Mouse (Mus musculus) embryonic facial prominence, embryonic 14.5 days (tissue): Measurements from ENCODE around the gene Sars2. TPM values are rescaled to one million over a fixed set of nuclear protein-coding genes. Genes with fewer than 3 reads are reported as not detected.

Experiments
- ATAC-seq: fragments of 200-750 bp; cut with Nextera tagmentation; 2 replicates; pipeline ENCODE4 v1.8.0; 2017; ENCODE audit warnings: low read depth, moderate number of reproducible peaks, moderate TSS enrichment
- DNase-seq: peaks from one replicate; pipeline ENCODE4 v3.0.0-alpha.2; 2015; ENCODE audit warnings: low spot score
- H3K27ac ChIP-seq: fragments of 300-500 bp; sonication (generic); replicated peaks from 2 replicates; pipeline ENCODE4 v1.5.1; 2014; ENCODE audit warnings: low read depth, mild to moderate bottlenecking, low read length, moderate library complexity
- H3K27me3 ChIP-seq: fragments of 300-500 bp; sonication (generic); replicated peaks from 2 replicates; pipeline ENCODE4 v1.6.1; 2014; ENCODE audit warnings: low read length; ENCODE audit not compliant: control insufficient read depth, insufficient read depth
- H3K36me3 ChIP-seq: fragments of 300-500 bp; sonication (generic); 2 replicates; pipeline ENCODE4 v1.6.1; 2014; ENCODE audit warnings: low read length, mixed read lengths; ENCODE audit not compliant: control insufficient read depth, insufficient read depth
- H3K4me1 ChIP-seq: fragments of 300-500 bp; sonication (generic); 2 replicates; pipeline ENCODE4 v1.6.1; 2014; ENCODE audit warnings: antibody characterized with exemption, low read length; ENCODE audit not compliant: control insufficient read depth, insufficient read depth
- H3K4me2 ChIP-seq: fragments of 300-500 bp; sonication (generic); 2 replicates; pipeline ENCODE4 v1.6.1; 2014; ENCODE audit warnings: low read depth, mild to moderate bottlenecking, low read length, moderate library complexity, mixed read lengths
- H3K4me3 ChIP-seq: fragments of 300-500 bp; sonication (generic); 2 replicates; pipeline ENCODE4 v1.5.1; 2014; ENCODE audit warnings: low read depth, mild to moderate bottlenecking, low read length
- H3K9ac ChIP-seq: fragments of 300-500 bp; sonication (generic); 2 replicates; pipeline ENCODE4 v1.6.1; 2014; ENCODE audit warnings: low read depth, mild to moderate bottlenecking, low read length, moderate library complexity, mixed read lengths
- H3K9me3 ChIP-seq: fragments of 300-500 bp; sonication (generic); 2 replicates; pipeline ENCODE4 v1.6.1; 2016; ENCODE audit warnings: low read length; ENCODE audit not compliant: control insufficient read depth
- WGBS: fragments of 180-500 bp; shearing (Covaris S2); extraction: QIAGEN DNeasy Blood & Tissue Kit; methylation state at CpG from one replicate; pipeline ENCODE4 v1.1.7; 2014; 5-methylcytosine and 5-hydroxymethylcytosine counted together
- polyA plus RNA-seq: library from polyadenylated mRNA; unstranded; fragments of >200 nt; fragmentation: Nextera tagmentation; extraction: Ambion mirVana; gene quantifications from 2 replicates; pipeline ENCODE4 v1.2.1, GENCODE M21; 2014

Gene Sars2
- polyA plus RNA-seq, 1 experiment from 2014 or later: 20.5 TPM

- Histone ChIP-seq H3K9me3 (no peaks in the 10 kb centered on the region), H3K27ac (no peak overlapping the region), H3K36me3 (peaks cover 34% of the 10 kb centered on the region), H3K27me3 (no peaks in the 10 kb centered on the region), H3K4me1 (peaks cover under 1% of the 10 kb centered on the region), H3K4me2 (no peak overlapping the region), H3K4me3 (no peak overlapping the region), H3K9ac (no peak overlapping the region)
- no peak for ATAC-seq
- DNase-seq: peak; percentile 69
- WGBS: 77% methylated on average over 7 of the region's 7 CpGs
Observed at GRCm38 (mm10) chr7:28775129-28775528, 33.3 kb downstream of the Sars2 start.

DNA sequence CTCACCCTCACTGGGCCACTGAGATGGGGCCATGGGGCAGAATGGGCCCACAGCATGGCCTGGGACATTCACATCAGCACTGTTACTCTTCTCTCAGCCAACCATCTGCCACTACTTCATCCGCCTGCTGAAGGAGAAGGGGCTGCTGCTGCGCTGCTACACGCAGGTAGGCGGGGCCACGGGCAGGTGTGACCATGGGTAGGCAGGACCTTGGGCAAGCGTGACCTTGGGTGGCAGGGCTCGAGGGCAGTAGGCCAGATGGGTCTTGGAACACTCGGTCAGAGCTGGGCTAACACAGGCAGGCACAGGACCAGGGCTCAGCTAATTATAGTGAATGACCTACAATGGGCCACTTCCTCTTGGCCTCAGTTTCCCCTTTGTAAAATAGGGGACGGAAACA lies 37.0 kb downstream of the Sars2 start:
- no peak overlapping the region for H3K27ac ChIP-seq
- DNase-seq: no peak
- no peaks in the 10 kb centered on the region for H3K9me3 ChIP-seq
- 84% methylated on average over 9 of the region's 9 CpGs for WGBS
- H3K4me1 ChIP-seq: peaks cover 4% of the 10 kb centered on the region
- no peak overlapping the region for H3K4me3 ChIP-seq
- H3K9ac ChIP-seq: no peak overlapping the region
- ATAC-seq: no peak
- H3K4me2 ChIP-seq: no peak overlapping the region
- no peaks in the 10 kb centered on the region for H3K27me3 ChIP-seq
- H3K36me3 ChIP-seq: peaks cover 34% of the 10 kb centered on the region

DNA sequence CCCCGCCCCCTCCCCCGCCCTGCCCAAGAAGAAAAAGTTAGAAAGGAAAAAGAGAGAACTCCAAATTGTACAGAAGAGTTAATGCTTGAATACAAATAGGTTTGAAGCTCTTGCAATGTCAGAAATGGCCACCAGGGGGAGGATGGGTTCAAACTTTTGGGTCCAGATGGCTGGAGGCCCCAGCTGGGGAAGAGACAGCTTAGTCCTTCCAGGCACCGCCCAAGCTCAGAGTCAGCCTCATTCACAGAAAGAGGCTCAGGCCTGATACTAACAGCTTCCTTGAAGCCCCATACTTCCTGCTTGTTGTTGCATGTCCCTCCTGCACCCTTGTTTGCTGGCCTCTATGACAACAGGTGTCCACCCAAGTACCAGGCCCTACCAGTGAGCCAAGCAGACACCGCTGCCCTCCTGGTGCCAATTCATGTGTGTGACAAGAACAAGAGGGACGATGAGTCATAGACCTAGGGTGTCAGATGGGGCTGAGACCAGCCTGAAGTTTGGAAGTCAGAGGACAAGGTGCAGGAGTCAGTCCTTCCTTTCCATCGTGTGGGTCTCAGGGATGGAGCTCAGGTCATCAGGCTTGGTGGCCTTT lies 38.4 kb downstream of the Sars2 start:
- Histone ChIP-seq H3K9me3 (no peaks in the 10 kb centered on the region), H3K4me2 (no peak overlapping the region), H3K4me1 (peaks cover 4% of the 10 kb centered on the region), H3K4me3 (no peak overlapping the region), H3K27ac (peak overlapping the region; percentile 67; the same call in 1 of the 2 replicates), H3K36me3 (peaks cover 32% of the 10 kb centered on the region; the same call in 1 of the 2 replicates), H3K27me3 (no peaks in the 10 kb centered on the region), H3K9ac (0 out of 2 replicates have a peak overlapping the region, but pooled peaks have one; percentile 45)
- ATAC-seq (peak; percentile 73), DNase-seq (peak; percentile 96)
- 43% methylated on average over 6 of the region's 6 CpGs for WGBS

- no peak overlapping the region for H3K4me2 ChIP-seq
- H3K9me3 ChIP-seq: no peaks in the 10 kb centered on the region
- no peak for ATAC-seq
- H3K27me3 ChIP-seq: no peaks in the 10 kb centered on the region
- no peak for DNase-seq
- 67% methylated on average over 7 of the region's 7 CpGs for WGBS
- no peak overlapping the region for H3K9ac ChIP-seq
- peaks cover 4% of the 10 kb centered on the region for H3K4me1 ChIP-seq
- H3K4me3 ChIP-seq: no peak overlapping the region
- no peak overlapping the region for H3K27ac ChIP-seq
- peaks cover 32% of the 10 kb centered on the region; the same call in 1 of the 2 replicates for H3K36me3 ChIP-seq
Observed at GRCm38 (mm10) chr7:28780857-28781256, 39.1 kb downstream of the Sars2 start.

DNA sequence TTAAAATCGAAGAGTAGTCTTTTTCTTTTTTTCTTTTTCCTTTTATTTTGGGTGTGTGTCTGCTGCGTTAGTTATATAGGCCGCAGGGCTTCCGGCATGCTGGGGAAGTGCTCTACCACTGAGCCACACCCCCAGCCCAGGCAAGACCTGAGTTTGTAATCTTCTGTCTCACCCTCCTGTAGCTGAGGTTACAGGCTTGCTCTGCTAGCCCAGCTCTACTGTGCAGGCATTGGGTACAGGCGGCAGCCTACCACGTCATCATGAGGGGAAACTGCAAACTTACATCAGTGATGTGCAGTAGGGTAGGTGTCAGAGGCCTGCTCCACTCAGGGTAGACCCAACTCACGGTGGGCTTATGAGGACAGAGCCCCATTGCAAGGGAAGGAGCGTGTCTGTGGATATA lies 39.5 kb downstream of the Sars2 start:
- ATAC-seq: no peak
- Histone ChIP-seq H3K36me3 (peaks cover 33% of the 10 kb centered on the region; the same call in 1 of the 2 replicates), H3K9ac (no peak overlapping the region), H3K4me1 (peaks cover 4% of the 10 kb centered on the region), H3K27me3 (no peaks in the 10 kb centered on the region), H3K4me3 (no peak overlapping the region), H3K27ac (no peak overlapping the region), H3K9me3 (no peaks in the 10 kb centered on the region), H3K4me2 (no peak overlapping the region)
- WGBS: 87% methylated on average over 8 of the region's 8 CpGs
- no peak for DNase-seq

GRCm38 (mm10) chr7:28785161-28785560 lies 43.4 kb downstream of the Sars2 start:
- H3K27me3 ChIP-seq: no peaks in the 10 kb centered on the region
- peaks cover 18% of the 10 kb centered on the region for H3K4me1 ChIP-seq
- H3K36me3 ChIP-seq: peaks cover 31% of the 10 kb centered on the region; the same call in 1 of the 2 replicates
- no peak for ATAC-seq
- no peak overlapping the region for H3K4me2 ChIP-seq
- WGBS: 77% methylated on average over 5 of the region's 5 CpGs
- no peaks in the 10 kb centered on the region for H3K9me3 ChIP-seq
- DNase-seq: no peak
- no peak overlapping the region for H3K27ac ChIP-seq
- no peak overlapping the region for H3K9ac ChIP-seq
- H3K4me3 ChIP-seq: no peak overlapping the region

DNA sequence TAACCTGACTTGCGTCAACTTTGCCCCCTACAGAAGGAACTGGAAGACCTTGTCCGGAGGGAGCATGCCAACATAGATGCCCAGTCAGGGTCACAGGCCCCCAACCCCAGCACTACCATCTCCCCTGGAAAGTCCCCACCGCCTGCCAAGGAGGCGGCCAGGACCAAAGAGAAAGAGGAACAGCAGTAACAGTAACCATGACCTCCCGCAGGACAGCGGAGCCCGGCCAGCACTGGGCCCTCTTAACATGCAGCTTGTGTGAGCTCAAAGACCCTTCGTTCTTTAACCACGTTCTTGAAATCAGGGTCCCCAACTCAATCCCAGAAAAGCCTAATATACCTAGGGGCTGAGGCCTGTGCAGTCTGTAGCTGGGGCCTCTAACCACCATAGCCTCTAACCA lies 46.1 kb downstream of the Sars2 start:
- Histone ChIP-seq H3K36me3 (peaks cover 31% of the 10 kb centered on the region; the same call in 1 of the 2 replicates), H3K27me3 (no peaks in the 10 kb centered on the region), H3K9me3 (no peaks in the 10 kb centered on the region), H3K4me2 (no peak overlapping the region), H3K4me1 (peaks cover 18% of the 10 kb centered on the region), H3K27ac (no peak overlapping the region), H3K9ac (no peak overlapping the region), H3K4me3 (no peak overlapping the region)
- DNase-seq: no peak
- no peak for ATAC-seq
- 96% methylated on average over 9 of the region's 9 CpGs for WGBS

DNA sequence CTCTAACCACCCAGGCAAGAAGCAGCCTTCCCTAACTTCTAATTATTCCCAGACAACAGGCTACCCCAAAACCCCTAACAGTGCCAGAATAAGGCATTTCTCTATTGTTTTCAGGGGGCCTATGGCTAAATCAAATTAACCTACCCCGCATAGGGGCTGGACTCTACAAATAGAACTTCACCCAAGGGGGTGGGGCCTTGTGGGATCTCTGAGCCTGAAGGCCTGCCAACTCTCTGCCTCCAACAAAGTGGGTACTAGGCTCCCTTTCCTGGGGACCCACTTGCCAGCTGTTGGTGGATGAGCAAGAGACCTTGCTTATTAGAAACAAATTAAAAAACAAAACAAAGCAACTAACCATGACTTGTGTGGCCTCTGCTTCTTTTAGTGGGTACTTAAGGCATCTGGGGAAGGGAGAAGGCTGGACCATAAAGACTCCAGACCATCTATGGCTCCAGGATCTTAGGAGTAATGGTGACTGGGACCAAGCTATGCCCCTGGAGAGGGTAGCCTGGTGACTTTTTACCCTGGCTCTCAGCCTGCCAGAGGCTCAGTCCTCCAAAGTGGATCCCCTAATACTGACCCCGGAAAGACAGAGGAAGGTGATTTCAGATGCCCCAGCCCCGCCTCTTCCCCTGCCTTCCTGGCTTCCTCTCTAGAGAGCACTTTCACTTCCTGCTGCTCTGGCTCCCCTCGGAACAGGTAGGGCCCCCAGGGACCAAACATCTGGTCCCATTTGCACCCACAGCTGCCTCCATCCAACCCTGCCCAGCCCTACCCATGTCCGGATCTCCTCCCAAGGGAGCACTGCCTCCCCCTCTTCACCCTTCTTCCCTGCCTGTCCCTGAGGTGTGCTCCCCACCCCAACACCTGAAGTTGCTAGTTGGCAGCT lies 46.8 kb downstream of the Sars2 start, which contains the start of gene Rinl:
TSS of gene Rinl (plus strand) at position 663 of the 889 bp plus-strand sequence.
- no peak within 1 kb of the TSS for H3K4me3 ChIP-seq
- H3K27ac ChIP-seq: peak within 1 kb of the TSS; percentile 39
- H3K9ac ChIP-seq: no peak within 1 kb of the TSS
- H3K27me3 ChIP-seq: no peaks in the 10 kb centered on the region
- H3K36me3 ChIP-seq: peaks cover 26% of the 10 kb centered on the region; the same call in 1 of the 2 replicates
- no peaks in the 10 kb centered on the region for H3K9me3 ChIP-seq
- no peak within 1 kb of the TSS for H3K4me2 ChIP-seq
- peaks cover 18% of the 10 kb centered on the region for H3K4me1 ChIP-seq
- DNase-seq: no peak
- no peak for ATAC-seq
- 50% methylated on average over 4 of the region's 5 CpGs for WGBS
